Mouse (Mus musculus) small intestine, adult 2 months (tissue): ENCODE results near the gene Foxc2.

Experiments used
- CTCF ChIP-seq: fragments of 200-500 bp; IDR thresholded peaks from 2 replicates; pipeline ENCODE4 v1.5.1; 2012; ENCODE audit warnings: low read depth, mild to moderate bottlenecking, control low read depth, inconsistent platforms, low read length, moderate library complexity, mixed read lengths; ENCODE audit not compliant: insufficient replicate concordance, insufficient read length; ENCODE audit errors: extremely low read depth
- POLR2A ChIP-seq: fragments of 200-500 bp; IDR thresholded peaks from 2 replicates; pipeline ENCODE4 v1.6.1; 2012; ENCODE audit warnings: low read depth, mild to moderate bottlenecking, control low read depth, inconsistent platforms, low read length, moderate library complexity

GRCm38 (mm10) chr8:121117906-121118305 is 1.9 kb downstream of the Foxc2 start:
- TF ChIP-seq CTCF = no peak
- TF ChIP-seq POLR2A = no peak
